Mouse (Mus musculus): ENCODE data around the gene Nbas.

GRCm38 (mm10) chr12:13430219-13430618 is 161.3 kb downstream of the Nbas start:
- no peak for TF ChIP-seq ZNF384 (IDR thresholded peaks at IDR 0.05; ENCODE audit: low read depth, low read length)
- no peak for TF ChIP-seq CHD2 (IDR thresholded peaks at IDR 0.05; ENCODE audit: low read depth, low read length)
- TF ChIP-seq HCFC1 (IDR thresholded peaks at IDR 0.05; ENCODE audit: borderline replicate concordance, insufficient read depth, low read length): no peak
- TF ChIP-seq MAFK (IDR thresholded peaks at IDR 0.05; ENCODE audit: insufficient read depth, low read depth, low read length): no peak
- TF ChIP-seq ZC3H11A (IDR thresholded peaks at IDR 0.05; ENCODE audit: borderline replicate concordance, low read depth, low read length): no peak
